Mouse (Mus musculus) ES-CJ7 (cell line): ENCODE data around the gene Fbxw2.
"Not testable (repeated sequence)": the region's sequence is repeated elsewhere in the genome, so short reads cannot be mapped to it uniquely, and the experiment has no call there.

ENCODE experiments used
- DNase-seq: peaks from one replicate; pipeline ENCODE4 v3.0.0; 2011; ENCODE audit warnings: low read depth, low spot score

Fbxw2 gene

GRCm38 (mm10) chr2:34773673-34774072 is 52.4 kb downstream of the Fbxw2 start:
- no peak for DNase-seq

- peak; percentile 60 for DNase-seq
Measured at GRCm38 (mm10) chr2:34772252-34773235, 53.6 kb downstream of the Fbxw2 start.

GRCm38 (mm10) chr2:34771368-34772226 is 54.5 kb downstream of the Fbxw2 start, which contains the start of gene Hspa5:
Gene Hspa5 (plus strand): TSS chr2:34771970.
- peak; percentile 100 for DNase-seq

GRCm38 (mm10) chr2:34770951-34771350 is 55.2 kb downstream of the Fbxw2 start:
- no peak for DNase-seq

GRCm38 (mm10) chr2:34770049-34770448 is 56.1 kb downstream of the Fbxw2 start:
- DNase-seq: no peak

GRCm38 (mm10) chr2:34764801-34765200 is 61.3 kb downstream of the Fbxw2 start:
- DNase-seq: peak; percentile 38

- DNase-seq: no peak
Measured at GRCm38 (mm10) chr2:34762872-34763271, 63.2 kb downstream of the Fbxw2 start.

- no peak for DNase-seq
Measured at GRCm38 (mm10) chr2:34762174-34762573, 63.9 kb downstream of the Fbxw2 start.

GRCm38 (mm10) chr2:34761272-34761671 is 64.8 kb downstream of the Fbxw2 start:
- not testable (repeated sequence) for DNase-seq

GRCm38 (mm10) chr2:34757341-34757740 is 68.8 kb downstream of the Fbxw2 start:
- DNase-seq: no peak

- DNase-seq: peak; percentile 33
Measured at GRCm38 (mm10) chr2:34754551-34755358, 71.4 kb downstream of the Fbxw2 start, which contains the start of gene Gapvd1. Gene Gapvd1 (minus strand): TSS chr2:34755232.
